ENCODE assay signal across 8 mouse cellular contexts in the genomic region with DNA sequence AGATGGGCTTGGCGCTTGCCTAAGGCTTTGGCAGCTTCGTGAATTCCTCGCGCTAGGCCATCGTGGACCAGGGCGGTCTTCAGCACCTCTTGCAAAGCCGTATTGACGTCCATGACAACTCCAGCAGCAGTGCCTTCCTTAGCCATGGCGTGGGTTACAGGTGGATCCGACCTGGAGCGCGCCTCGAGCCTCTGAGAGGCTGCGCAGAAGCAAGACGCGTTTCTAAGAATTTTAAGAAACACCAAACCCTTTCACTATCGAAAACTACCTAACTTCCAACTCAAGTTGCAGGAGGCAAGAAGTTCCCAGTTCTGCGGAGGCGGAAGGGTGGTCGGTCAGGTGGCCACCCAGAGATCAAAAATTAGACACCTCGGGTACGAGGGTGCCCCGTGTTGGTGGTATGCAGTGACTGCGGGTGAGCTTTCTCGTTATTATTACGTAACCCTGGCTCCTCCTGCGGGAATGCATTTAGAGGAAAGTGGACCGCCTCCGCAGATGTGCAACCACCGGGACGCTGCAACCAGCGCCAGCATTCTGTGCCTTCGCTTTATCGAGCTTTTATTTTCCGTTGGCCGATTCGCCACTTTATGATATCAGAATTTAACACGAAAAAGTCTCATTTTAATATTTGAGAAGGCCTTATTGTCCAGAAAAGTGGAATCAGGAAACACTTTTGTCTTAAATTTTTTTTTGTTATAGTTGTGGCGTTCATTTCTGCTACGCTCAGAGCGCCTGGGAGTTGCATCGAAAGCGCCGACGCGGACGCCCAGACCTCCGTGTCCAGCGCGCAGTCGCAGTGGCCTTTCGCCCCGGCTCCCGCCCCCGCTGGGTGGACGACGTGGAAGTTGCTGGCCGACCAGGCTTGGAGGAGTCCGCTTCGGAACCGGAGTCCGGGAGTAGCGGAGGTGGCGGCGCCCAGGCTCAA. TPM values are rescaled to one million over a fixed set of nuclear protein-coding genes. Genes with fewer than 3 reads are reported as not detected.
A peak's percentile ranks its signal among the peaks of the same experiment; 100 is the strongest.
DNase-seq lines count a peak whose midpoint lies in the region; ATAC-seq and TF ChIP-seq lines count a peak whose summit lies in the region.

A gene (plus strand): TSS at position 288 of the 925 bp plus-strand sequence.

- ATAC-seq in hematopoietic stem cell, adult 5-6 weeks (replicated peaks in 1 of 2; ENCODE audit: insufficient read depth in 1 of 2, low FRiP score in 2 of 2, low TSS enrichment in 1 of 2, low read depth in 1 of 2, poor library complexity in 2 of 2, severe bottlenecking in 2 of 2): peak; percentile 85 to 88
- ATAC-seq in lung, embryonic 16.5 days (ENCODE audit: low read depth): peak; percentile 97

- peak in 1 of 2 experiments; percentile 15; a peak in 1 of 4 replicates for TF ChIP-seq EP300 in MEL (IDR thresholded peaks at IDR 0.05; ENCODE audit: low read depth in 1 of 2, low read length in 2 of 2)

- TF ChIP-seq POLR2A in MEL (IDR thresholded peaks at IDR 0.05; ENCODE audit: control insufficient read depth in 1 of 2, insufficient read depth in 1 of 2, low read depth in 1 of 2, low read length in 2 of 2, poor library complexity in 1 of 2): peak; percentile 48 to 81; a peak in 3 of 4 replicates
- peak; percentile 75; the same call in 1 of the 2 replicates for TF ChIP-seq POLR2A in cerebellum, adult 2 months (IDR thresholded peaks at IDR 0.05; ENCODE audit: borderline replicate concordance, insufficient read depth, low read length)

- H3K4me1 ChIP-seq in MEL (ENCODE audit: control insufficient read depth in 1 of 2, insufficient read depth in 2 of 2, low read length in 2 of 2): peaks cover 3% of the 10 kb centered on the region in 2 experiments; a peak in 1 of 4 replicates
- H3K4me1 ChIP-seq in cerebellum, adult 2 months (ENCODE audit: control insufficient read depth, insufficient read depth, low read length): no peaks in the 10 kb centered on the region
- H3K4me1 ChIP-seq in lung, embryonic 16.5 days (replicated peaks; ENCODE audit: control insufficient read depth, insufficient read depth, low read length): peaks cover 6% of the 10 kb centered on the region

- TF ChIP-seq RAD21 in MEL (IDR thresholded peaks at IDR 0.05; ENCODE audit: low read depth, low read length): no peak

- H3K27me3 ChIP-seq in MEL (ENCODE audit: control insufficient read depth in 1 of 2, insufficient read depth in 2 of 2, low read length in 2 of 2): no peaks in the 10 kb centered on the region
- no peaks in the 10 kb centered on the region for H3K27me3 ChIP-seq in cerebellum, adult 2 months (ENCODE audit: control insufficient read depth, insufficient read depth, low read length)
- H3K27me3 ChIP-seq in lung, embryonic 16.5 days (ENCODE audit: control insufficient read depth, insufficient read depth, low read depth, low read length): no peaks in the 10 kb centered on the region

- peak; percentile 94 for DNase-seq in MEL (ENCODE audit: low read depth, low spot score)
- DNase-seq in cerebellum, adult 2 months: peak; percentile 93 to 95
- peak; percentile 89 for DNase-seq in forelimb bud, embryonic 11.5 days (ENCODE audit: low read depth, low spot score)
- DNase-seq in layer of hippocampus, adult 9-10 months (ENCODE audit: low spot score): peak; percentile 80
- DNase-seq in ovary, postnatal 10 days (ENCODE audit: low spot score): peak; percentile 96
- peak; percentile 69 to 79 for DNase-seq in thymus, postnatal 10 days (ENCODE audit: low spot score in 2 of 2)

- H3K79me2 ChIP-seq in MEL (ENCODE audit: control insufficient read depth, insufficient read depth, low read length, poor library complexity): peaks cover 22% of the 10 kb centered on the region

- peak within 1 kb of the TSS; percentile 80 to 86 for H3K4me3 ChIP-seq in MEL (ENCODE audit: control insufficient read depth in 1 of 2, insufficient read depth in 1 of 2, low read depth in 2 of 2, low read length in 2 of 2)
- peak within 1 kb of the TSS; percentile 83 for H3K4me3 ChIP-seq in cerebellum, adult 2 months (replicated peaks; ENCODE audit: insufficient read depth, low read depth, low read length)
- H3K4me3 ChIP-seq in lung, embryonic 16.5 days (ENCODE audit: low read length): peak within 1 kb of the TSS; percentile 99

- peak within 1 kb of the TSS; percentile 88 for H3K9ac ChIP-seq in MEL (ENCODE audit: control insufficient read depth, low read depth, low read length, poor library complexity, severe bottlenecking)
- peak within 1 kb of the TSS; percentile 97 for H3K9ac ChIP-seq in lung, embryonic 16.5 days (ENCODE audit: low read length)

- no peaks in the 10 kb centered on the region for H3K9me3 ChIP-seq in MEL (replicated peaks; ENCODE audit: insufficient read depth, low read length)
- no peaks in the 10 kb centered on the region for H3K9me3 ChIP-seq in lung, embryonic 16.5 days (ENCODE audit: control insufficient read depth, low read length)

- peaks cover 3 to 9% of the 10 kb centered on the region in 2 experiments; a peak in 3 of 4 replicates for H3K36me3 ChIP-seq in MEL (ENCODE audit: control insufficient read depth in 1 of 2, insufficient read depth in 2 of 2, low read length in 2 of 2)
- H3K36me3 ChIP-seq in lung, embryonic 16.5 days (ENCODE audit: control insufficient read depth, insufficient read depth, low read length): no peaks in the 10 kb centered on the region

- peak within 1 kb of the TSS; percentile 85 for H3K27ac ChIP-seq in MEL (ENCODE audit: control insufficient read depth, low read depth, low read length)
- peak within 1 kb of the TSS; percentile 76 for H3K27ac ChIP-seq in cerebellum, adult 2 months (ENCODE audit: insufficient read depth, low read length)
- H3K27ac ChIP-seq in lung, embryonic 16.5 days (ENCODE audit: low read length): peak within 1 kb of the TSS; percentile 91

- TF ChIP-seq CTCF in MEL (IDR thresholded peaks at IDR 0.05 in 2 of 3, conservative IDR thresholded peaks at IDR 0.05 in 1 of 3; ENCODE audit: control insufficient read depth in 1 of 3, insufficient read depth in 1 of 3, low read depth in 2 of 3, low read length in 3 of 3, poor library complexity in 1 of 3, severe bottlenecking in 1 of 3): no peak
- TF ChIP-seq CTCF in cerebellum, adult 2 months (IDR thresholded peaks at IDR 0.05; ENCODE audit: borderline replicate concordance, insufficient read depth, low read depth, low read length): no peak

- peak within 1 kb of the TSS; percentile 94 for H3K4me2 ChIP-seq in lung, embryonic 16.5 days (ENCODE audit: low read depth, low read length)

- under 1% methylated on average over 65 of the region's 65 CpGs for WGBS in cerebellum, adult 2 months
- WGBS in lung, embryonic 16.5 days: under 1% methylated on average over 65 of the region's 65 CpGs

TF ChIP-seq in MEL, 35 proteins besides CTCF, POLR2A, EP300 and RAD21 (continues in another document):
- TF ChIP-seq SIN3A (IDR thresholded peaks at IDR 0.05; ENCODE audit: low read length) (peak; percentile 91), POLR2AphosphoS5 (IDR thresholded peaks at IDR 0.05; ENCODE audit: borderline replicate concordance, low read depth, low read length) (no peak), E2F4 (IDR thresholded peaks at IDR 0.05; ENCODE audit: borderline replicate concordance, low read depth, low read length) (0 out of 2 replicates have a peak, but pooled peaks have one; percentile 25), MXI1 (IDR thresholded peaks at IDR 0.05; ENCODE audit: low read depth, low read length) (peak; percentile 73), POLR2AphosphoS2 (IDR thresholded peaks at IDR 0.05; ENCODE audit: low read length) (peak; percentile 70), ZNF384 (IDR thresholded peaks at IDR 0.05; ENCODE audit: low read depth, low read length) (no peak), ETS1 (IDR thresholded peaks at IDR 0.05; ENCODE audit: low read depth, low read length) (peak; percentile 45; the same call in 1 of the 2 replicates), ELF1 (IDR thresholded peaks at IDR 0.05; ENCODE audit: low read depth, low read length) (peak; percentile 64), ZC3H11A (IDR thresholded peaks at IDR 0.05; ENCODE audit: low read depth, low read length) (peak; percentile 100), JUND (IDR thresholded peaks at IDR 0.05; ENCODE audit: low read depth, low read length) (no peak), KAT2A (conservative IDR thresholded peaks at IDR 0.05; ENCODE audit: low read depth, low read length) (peak; percentile 71; the same call in 1 of the 2 replicates), SMC3 (IDR thresholded peaks at IDR 0.05; ENCODE audit: low read depth, low read length) (no peak), GATA1 (IDR thresholded peaks at IDR 0.05; ENCODE audit: low read depth, low read length) (peak; percentile 17; the same call in 1 of the 2 replicates), MYB (IDR thresholded peaks at IDR 0.05; ENCODE audit: low read depth, low read length) (no peak), NRF1 (IDR thresholded peaks at IDR 0.05; ENCODE audit: insufficient read depth, low read depth, low read length, poor library complexity, severe bottlenecking) (peak; percentile 86), BHLHE40 (IDR thresholded peaks at IDR 0.05; ENCODE audit: borderline replicate concordance, low read depth, low read length) (peak; percentile 93), MYC (IDR thresholded peaks at IDR 0.05; ENCODE audit: low read depth, low read length) (peak; percentile 90), HCFC1 (IDR thresholded peaks at IDR 0.05; ENCODE audit: low read depth, low read length) (peak; percentile 89), USF2 (IDR thresholded peaks at IDR 0.05; ENCODE audit: borderline replicate concordance in 1 of 2, insufficient read depth in 1 of 2, low read depth in 1 of 2, low read length in 2 of 2) (no peak), TCF12 (IDR thresholded peaks at IDR 0.05; ENCODE audit: low read depth, low read length) (peak; percentile 64), CHD1 (IDR thresholded peaks at IDR 0.05; ENCODE audit: low read depth, low read length) (no peak), MAX (IDR thresholded peaks at IDR 0.05; ENCODE audit: low read length) (peak; percentile 57; the same call in 1 of the 2 replicates), CHD2 (IDR thresholded peaks at IDR 0.05; ENCODE audit: low read length) (peak; percentile 30; the same call in 1 of the 2 replicates), TAL1 (IDR thresholded peaks at IDR 0.05; ENCODE audit: low read length) (no peak), ZMIZ1 (IDR thresholded peaks at IDR 0.05; ENCODE audit: low read depth, low read length) (0 out of 2 replicates have a peak, but pooled peaks have one; percentile 52), TBP (IDR thresholded peaks at IDR 0.05; ENCODE audit: low read depth, low read length) (peak; percentile 97)

RNA-seq across cellular contexts. Expression of the gene that starts here (rescaled TPM):
- 47.4 and 51.7 TPM in 2 replicates for total RNA-seq in MEL (2012; rRNA removed)
- 10 to 100 TPM in 1 of 2 experiments, not detected in 1; 93.6 TPM for polyA plus RNA-seq in MEL (2012; ENCODE audit: insufficient read depth in 1 of 2, insufficient read length in 2 of 2, low read depth in 1 of 2, low replicate concordance in 2 of 2, missing spikeins in 1 of 2)
- polyA plus RNA-seq in cerebellum, adult 2 months (2012; rRNA removed): 122 and 132 TPM in 2 replicates
- total RNA-seq in hematopoietic stem cell, adult 5-6 weeks (2017): 79.0 and 115 TPM in 2 replicates
- polyA plus RNA-seq in lung, embryonic 16.5 days (2015; fragmentation: Nextera tagmentation; extraction: Ambion mirVana): 194 and 197 TPM in 2 replicates

Comparison
In these comparisons a context has a peak if more than half of its experiments do, and no peak if none do; other contexts are left out.
1. Peak in every context shown above with its lines: DNase-seq, ATAC-seq, H3K4me3 ChIP-seq and H3K27ac ChIP-seq.